In the genomic region with DNA sequence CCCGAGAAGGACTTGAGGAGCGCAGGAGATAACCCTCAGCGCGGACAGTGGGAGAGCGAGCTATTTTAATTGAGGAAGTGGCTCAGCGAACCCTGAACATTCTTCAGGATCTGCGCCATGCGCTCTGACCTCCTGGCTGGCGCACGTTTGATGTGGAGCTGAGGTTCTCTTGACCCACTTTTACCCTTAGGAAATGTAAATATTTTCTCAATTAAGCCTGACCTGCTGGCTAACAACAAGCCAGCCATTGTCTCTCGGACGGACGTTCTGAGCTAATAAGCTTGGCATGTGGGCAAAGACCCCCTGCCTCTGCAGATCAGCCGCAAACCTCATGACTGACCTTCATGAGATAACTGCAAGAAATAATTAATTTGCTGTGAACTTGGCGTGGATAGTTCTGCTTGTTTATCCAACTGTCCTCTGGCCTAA, we compare ENCODE assay signal across 10 mouse cellular contexts. TPM values are rescaled to one million over a fixed set of nuclear protein-coding genes. Genes with fewer than 3 reads are reported as not detected.
DNase-seq lines count a peak whose midpoint lies in the region; ATAC-seq lines count a peak whose summit lies in the region.
"Had no signal": no experiment of that assay in that cellular context is flagged by ENCODE, and none has a peak within 500 bp of the region (broad histone marks: within the 10 kb centered on the region; RNA-seq: fewer than 3 reads in every experiment).

No protein-coding gene starts in this region.

- no peaks in the 10 kb centered on the region for H3K27me3 ChIP-seq in limb, embryonic 11.5 days (ENCODE audit: control insufficient read depth, insufficient read depth, low read length)
- H3K27me3 ChIP-seq in stomach, embryonic 16.5 days (ENCODE audit: control insufficient read depth, insufficient read depth, low read length), result no peaks in the 10 kb centered on the region

- H3K9me3 ChIP-seq in limb, embryonic 11.5 days (ENCODE audit: control insufficient read depth, low read length), result no peaks in the 10 kb centered on the region
- H3K9me3 ChIP-seq in stomach, embryonic 16.5 days (replicated peaks; ENCODE audit: control insufficient read depth, low read length), result no peaks in the 10 kb centered on the region
- H3K9me3 ChIP-seq: neural tube, embryonic 13.5 days had no signal

- no peak overlapping the region for H3K9ac ChIP-seq in limb, embryonic 11.5 days (ENCODE audit: low read length)
- H3K9ac ChIP-seq in stomach, embryonic 16.5 days (ENCODE audit: low read length), result no peak overlapping the region
- H3K9ac ChIP-seq: neural tube, embryonic 13.5 days had no signal

- H3K4me1 ChIP-seq in limb, embryonic 11.5 days (ENCODE audit: control insufficient read depth, insufficient read depth, low read length), result peaks cover 6% of the 10 kb centered on the region; the same call in 1 of the 2 replicates
- H3K4me1 ChIP-seq in stomach, embryonic 16.5 days (ENCODE audit: control insufficient read depth, insufficient read depth, low read length), result 0 out of 2 replicates have a peak, but pooled peaks cover 5% of the 10 kb centered on the region
- H3K4me1 ChIP-seq: neural tube, embryonic 13.5 days had no signal

- DNase-seq in cerebellum, postnatal 10 days, result peak; percentile 7
- no peak for DNase-seq in cerebellum, adult 9-11 months
- peak; percentile 28 for DNase-seq in ovary, adult 18-20 months (ENCODE audit: low spot score)
- no peak for DNase-seq in ovary, postnatal 14 days (ENCODE audit: low spot score)
- peak; percentile 33 for DNase-seq in limb, embryonic 11.5 days (ENCODE audit: low spot score)
- no peak for DNase-seq in frontal cortex, adult 2 months (ENCODE audit: extremely low spot score in 1 of 2, low spot score in 1 of 2)

- no peaks in the 10 kb centered on the region for H3K36me3 ChIP-seq in limb, embryonic 11.5 days (ENCODE audit: control insufficient read depth, insufficient read depth, low read length)
- H3K36me3 ChIP-seq in stomach, embryonic 16.5 days (ENCODE audit: control insufficient read depth, insufficient read depth, low read length), result no peaks in the 10 kb centered on the region
- H3K36me3 ChIP-seq: neural tube, embryonic 13.5 days had no signal

- H3K4me3 ChIP-seq in limb, embryonic 11.5 days (ENCODE audit: low read depth, low read length), result no peak overlapping the region
- no peak overlapping the region for H3K4me3 ChIP-seq in stomach, embryonic 16.5 days (replicated peaks; ENCODE audit: low read length)
- H3K4me3 ChIP-seq: neural tube, embryonic 13.5 days had no signal

- H3K27ac ChIP-seq in limb, embryonic 11.5 days (replicated peaks; ENCODE audit: low read depth, low read length), result no peak overlapping the region
- no peak overlapping the region for H3K27ac ChIP-seq in stomach, embryonic 16.5 days (ENCODE audit: low read length)
- H3K27ac ChIP-seq: neural tube, embryonic 13.5 days had no signal

- no peak for ATAC-seq in limb, embryonic 11.5 days (ENCODE audit: insufficient number of reproducible peaks, low FRiP score, low TSS enrichment, low read depth)
- no peak for ATAC-seq in stomach, embryonic 16.5 days (ENCODE audit: insufficient read depth, low FRiP score)
- ATAC-seq in megakaryocyte-erythroid progenitor cell, adult 5-6 weeks (replicated peaks; ENCODE audit: low FRiP score, low TSS enrichment, poor library complexity, severe bottlenecking), result no peak

- 9% methylated on average over 15 of the region's 15 CpGs for WGBS in limb, embryonic 11.5 days
- 7% methylated on average over 15 of the region's 15 CpGs for WGBS in stomach, embryonic 16.5 days

- peak overlapping the region; percentile 18; the same call in 1 of the 2 replicates for H3K4me2 ChIP-seq in limb, embryonic 11.5 days (ENCODE audit: low read depth, severe bottlenecking)
- peak overlapping the region; percentile 31; the same call in 1 of the 2 replicates for H3K4me2 ChIP-seq in stomach, embryonic 16.5 days (ENCODE audit: low read depth, low read length)
- H3K4me2 ChIP-seq: neural tube, embryonic 13.5 days had no signal

RNA-seq across cellular contexts. Expression of a gene that starts 27.4 kb away (rescaled TPM):
- 2.2 and 2.6 TPM in 2 replicates for polyA plus RNA-seq in limb, embryonic 11.5 days (2014; fragmentation: Nextera tagmentation; extraction: Ambion mirVana)
- 0.95 and 1.3 TPM in 2 replicates for polyA plus RNA-seq in stomach, embryonic 16.5 days (2015; fragmentation: Nextera tagmentation; extraction: Ambion mirVana)
- 8.7 and 10.0 TPM in 2 replicates for polyA plus RNA-seq in frontal cortex, adult 2 months (2012; rRNA removed)
- total RNA-seq in megakaryocyte-erythroid progenitor cell, adult 5-6 weeks (2014; fragmentation: Nextera tagmentation), result not detected in 2 replicates
- total RNA-seq in megakaryocyte-erythroid progenitor cell, adult 5-6 weeks (2017), result not detected in 2 replicates
- total RNA-seq: granulocyte monocyte progenitor cell, adult 5-6 weeks had no signal

Comparison
In these comparisons a context has a peak if more than half of its experiments do, and no peak if none do; other contexts are left out.
1. DNase-seq: peak in cerebellum, postnatal 10 days (2 of 2), ovary, adult 18-20 months (single experiment) and limb, embryonic 11.5 days (single experiment); none in cerebellum, adult 9-11 months (single experiment), ovary, postnatal 14 days (single experiment) and frontal cortex, adult 2 months (0 of 2).